Mouse (Mus musculus) adrenal gland (tissue): ENCODE measurements at regions not wholly inside any gene's neighbourhood (a gene's known extent, or its start where the extent isn't known, plus 50 kb on each side); places are given as distances from the start of the nearest gene placed in this dataset.
"Not testable (repeated sequence)": the region's sequence is repeated elsewhere in the genome, so short reads cannot be mapped to it uniquely, and the experiment has no call there.

Source experiments
- intact Hi-C: fragments of 180-260 bp; cut with DNase I; formaldehyde crosslinking; loops from one replicate; pipeline ENCODE4 v1.15.1; 2025

DNA sequence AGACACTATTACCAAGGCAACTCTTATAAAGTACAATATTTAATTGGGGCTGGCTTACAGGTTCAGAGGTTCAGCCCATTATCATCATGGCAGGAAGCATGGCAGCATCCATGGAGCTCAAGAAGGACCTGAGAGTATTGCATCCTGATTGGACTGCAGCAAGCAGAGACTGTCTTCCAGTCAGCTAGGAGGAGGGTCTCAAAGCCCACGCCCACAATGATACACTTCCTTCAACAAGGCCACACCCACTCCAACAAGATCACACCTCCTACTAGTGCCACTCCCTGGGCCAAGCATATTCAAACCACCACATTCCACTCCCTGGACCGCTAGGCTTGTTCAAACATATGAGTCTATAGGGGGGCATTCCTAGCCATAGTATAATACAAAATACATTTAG is 78.6 kb upstream of the Slc25a13 start:
- intact Hi-C loops, result not testable (repeated sequence)

GRCm38 (mm10) chr6:6291781-6292180 is 74.8 kb upstream of the Slc25a13 start:
- intact Hi-C loops, result loop anchor here (5.0 kb wide), 1 partner anchor 591 kb away; the partner anchor contains the start of gene Dlx5

DNA sequence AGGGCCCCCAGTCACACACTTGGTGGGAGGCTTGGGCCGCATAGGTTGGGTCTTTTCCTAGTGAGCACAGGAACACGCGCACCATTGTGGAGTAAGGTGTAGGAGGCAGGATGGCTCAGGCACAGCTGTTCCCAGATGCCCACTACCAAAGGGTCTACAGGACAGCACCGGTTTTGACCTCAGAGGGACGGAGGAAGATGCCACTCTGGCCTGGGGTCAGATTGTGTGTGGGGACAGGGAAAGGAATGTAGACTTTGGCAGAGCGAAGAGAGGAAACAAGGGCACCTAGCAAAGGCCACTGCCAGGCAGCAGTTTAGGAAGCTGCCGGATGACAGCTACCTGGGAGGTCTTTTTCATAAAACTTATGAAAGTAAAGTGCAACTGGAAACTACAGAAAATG is 73.5 kb upstream of the Slc25a13 start:
- intact Hi-C loops, result loop anchor here (5.0 kb wide), 1 partner anchor 592 kb away; the partner anchor contains the start of gene Dlx5

DNA sequence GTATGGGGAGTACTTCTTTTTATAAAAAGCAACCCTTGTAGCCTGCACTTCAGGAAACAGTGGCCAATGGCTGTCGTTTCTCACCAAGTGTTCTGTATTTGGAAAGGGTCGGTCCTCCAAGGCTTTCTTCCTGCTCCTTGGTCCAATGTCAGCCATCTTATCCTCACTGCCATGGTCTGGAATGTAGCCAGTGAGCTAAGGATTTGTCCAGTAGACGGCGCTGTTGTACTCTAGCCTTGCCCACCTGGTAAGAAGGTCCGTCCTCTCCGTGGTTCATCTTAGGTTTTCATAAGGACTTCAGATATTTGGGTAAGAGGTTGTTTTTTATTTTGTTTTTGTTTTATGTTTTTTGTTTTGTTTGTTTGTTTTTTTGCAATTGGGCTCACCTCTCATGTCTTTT is 72.8 kb upstream of the Slc25a13 start:
- intact Hi-C loops, result loop anchor here (5.0 kb wide), 1 partner anchor 592 kb away; the partner anchor contains the start of gene Dlx5

DNA sequence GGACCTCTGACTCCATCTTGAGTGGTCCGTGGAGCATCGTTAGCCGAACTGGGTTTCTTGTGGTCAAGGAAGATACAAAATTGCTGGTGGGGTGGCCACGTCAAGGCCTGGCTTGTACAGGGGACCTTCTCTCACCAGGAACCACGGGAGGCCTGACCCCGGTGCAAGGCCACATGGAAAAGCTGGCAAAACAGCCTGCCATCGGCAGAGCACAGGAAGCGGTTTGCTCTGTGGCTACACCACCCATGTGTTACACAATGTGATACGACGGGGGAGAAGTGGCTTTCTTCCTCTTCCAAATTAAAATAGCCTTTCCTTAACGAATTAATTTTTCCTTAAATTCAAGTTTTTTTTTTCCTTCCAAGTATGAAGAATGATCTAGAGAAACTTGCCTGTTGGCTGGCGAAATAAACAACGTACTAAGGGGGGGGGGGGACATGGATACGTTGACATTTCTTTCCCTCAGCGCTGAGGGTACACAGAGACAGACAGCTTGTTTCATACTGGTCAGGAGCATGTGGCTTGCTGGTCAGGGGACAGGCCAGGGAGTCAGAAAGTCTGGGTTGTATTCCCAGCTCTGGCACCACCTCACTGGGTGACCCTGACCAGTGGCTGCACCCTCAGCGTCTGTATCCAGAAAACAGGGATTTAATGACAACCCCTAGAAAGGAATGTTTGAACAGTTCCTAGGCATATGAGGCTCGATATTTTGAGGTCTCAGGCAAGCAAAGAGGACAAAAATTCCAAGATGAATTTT is 64.0 kb upstream of the Slc25a13 start:
- intact Hi-C loops, result no loop called here

- intact Hi-C loops, result no loop called here
These were observed 62.7 kb upstream of the Slc25a13 start for GRCm38 (mm10) chr6:6279646-6280045.

DNA sequence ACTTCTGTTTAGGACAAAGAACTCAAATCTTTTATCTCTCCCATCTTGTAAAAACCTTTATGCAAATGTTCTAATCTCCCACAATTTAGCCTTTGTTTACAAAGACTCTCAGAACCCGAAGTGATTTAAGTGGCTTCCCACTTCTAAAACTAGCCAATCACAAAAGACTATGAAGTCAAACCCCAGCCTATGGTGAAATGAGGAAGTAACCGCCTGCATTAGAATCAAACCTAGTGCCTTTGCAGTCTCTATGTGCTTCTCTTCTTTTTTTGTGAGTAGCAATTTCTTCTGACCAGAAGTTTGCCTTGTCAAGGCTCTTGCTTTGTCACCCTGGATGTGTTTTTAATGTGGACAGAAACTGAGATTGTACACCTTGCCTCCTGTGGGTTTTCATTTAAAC is 53.6 kb upstream of the Slc25a13 start:
- intact Hi-C loops, result no loop called here
